Mouse (Mus musculus) heart, postnatal 0 days (tissue): Measurements from ENCODE around the gene Plekhg3. TPM values are rescaled to one million over a fixed set of nuclear protein-coding genes. Genes with fewer than 3 reads are reported as not detected.

Experiments used
- ATAC-seq: fragments of 200-750 bp; cut with Nextera tagmentation; 2 replicates; pipeline ENCODE4 v1.8.0; 2017; ENCODE audit warnings: low read depth, moderate number of reproducible peaks, moderate library complexity; ENCODE audit not compliant: insufficient read depth
- DNase-seq: peaks from one replicate; pipeline ENCODE4 v3.0.0-alpha.2; 2016; ENCODE audit warnings: low spot score
- H3K27ac ChIP-seq: fragments of 300-500 bp; sonication (generic); 2 replicates; pipeline ENCODE4 v1.5.1; 2014; ENCODE audit warnings: low read depth, mild to moderate bottlenecking
- H3K27me3 ChIP-seq: fragments of 300-500 bp; sonication (generic); 2 replicates; pipeline ENCODE4 v1.6.1; 2014; ENCODE audit warnings: low read length, mixed read lengths; ENCODE audit not compliant: control insufficient read depth, insufficient read depth
- H3K36me3 ChIP-seq: fragments of 300-500 bp; sonication (generic); replicated peaks from 2 replicates; pipeline ENCODE4 v1.6.1; 2014; ENCODE audit warnings: low read length, mixed read lengths; ENCODE audit not compliant: control insufficient read depth, insufficient read depth
- H3K4me1 ChIP-seq: fragments of 300-500 bp; sonication (generic); 2 replicates; pipeline ENCODE4 v1.6.1; 2014; ENCODE audit warnings: antibody characterized with exemption; ENCODE audit not compliant: control insufficient read depth, insufficient read depth
- H3K4me2 ChIP-seq: fragments of 300-500 bp; sonication (generic); 2 replicates; pipeline ENCODE4 v1.6.1; 2014; ENCODE audit warnings: low read depth, mild to moderate bottlenecking, low read length, moderate library complexity
- H3K4me3 ChIP-seq: fragments of 300-500 bp; sonication (generic); 2 replicates; pipeline ENCODE4 v1.5.1; 2014; ENCODE audit warnings: low read depth, low read length
- H3K9ac ChIP-seq: fragments of 300-500 bp; sonication (generic); replicated peaks from 2 replicates; pipeline ENCODE4 v1.6.1; 2014; ENCODE audit warnings: low read depth, low read length, mixed read lengths
- H3K9me3 ChIP-seq: fragments of 300-500 bp; sonication (generic); replicated peaks from 2 replicates; pipeline ENCODE4 v1.6.1; 2016; ENCODE audit warnings: low read length; ENCODE audit not compliant: control insufficient read depth
- CTCF ChIP-seq: IDR thresholded peaks from 2 replicates; pipeline ENCODE4 v1.5.1; 2016; ENCODE audit warnings: antibody characterized with exemption, control low read depth, low read depth
- EP300 ChIP-seq: IDR thresholded peaks from 2 replicates; pipeline ENCODE4 v1.6.1; 2016; ENCODE audit warnings: antibody characterized with exemption, low read depth
- WGBS: fragments of 180-500 bp; shearing (Covaris S2); extraction: QIAGEN DNeasy Blood & Tissue Kit; methylation state at CpG from one replicate; pipeline ENCODE4 v1.1.7; 2014; 5-methylcytosine and 5-hydroxymethylcytosine counted together
- polyA plus RNA-seq: library from polyadenylated mRNA; unstranded; fragments of >200 nt; fragmentation: Nextera tagmentation; extraction: Ambion mirVana; gene quantifications from 2 replicates; pipeline ENCODE4 v1.2.1, GENCODE M21; 2015
- total RNA-seq: library from RNA; depleted of rRNA; stranded (reverse); fragments of >200 nt; gene quantifications from 2 replicates; pipeline ENCODE4 v1.2.3, GENCODE M21; 2014; ENCODE audit warnings: low replicate concordance

The Plekhg3 gene
- total and polyA plus RNA-seq, 2 experiments from 2014 or later = 3.7 to 21.7 TPM

DNA sequence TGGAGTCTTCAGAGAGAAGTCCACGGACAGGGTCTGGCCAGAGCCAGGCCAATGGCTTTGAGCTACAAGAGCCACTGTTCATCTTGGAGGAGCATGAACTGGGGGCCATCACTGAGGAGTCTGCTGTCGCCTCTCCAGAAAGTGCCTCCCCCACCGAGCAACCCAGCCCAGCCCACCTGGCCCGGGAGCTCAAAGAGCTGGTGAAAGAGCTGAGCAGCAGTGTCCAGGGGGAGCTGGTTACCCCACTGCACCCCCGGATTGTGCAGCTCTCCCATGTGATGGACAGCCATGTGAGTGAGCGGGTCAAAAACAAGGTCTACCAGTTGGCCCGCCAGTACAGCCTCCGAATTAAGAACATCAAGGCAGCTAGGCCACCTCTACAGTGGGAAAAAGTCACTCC, 46.1 kb downstream of the Plekhg3 start:
- no peaks in the 10 kb centered on the region for H3K9me3 ChIP-seq
- H3K27ac ChIP-seq = no peak overlapping the region
- TF ChIP-seq EP300 (no peak), CTCF (no peak)
- WGBS = 92% methylated on average over 8 of the region's 8 CpGs
- H3K4me1 ChIP-seq = no peaks in the 10 kb centered on the region
- H3K9ac ChIP-seq = no peak overlapping the region
- no peak overlapping the region for H3K4me3 ChIP-seq
- ATAC-seq = no peak
- no peak overlapping the region for H3K4me2 ChIP-seq
- no peak for DNase-seq
- no peaks in the 10 kb centered on the region for H3K27me3 ChIP-seq
- H3K36me3 ChIP-seq = peaks cover 75% of the 10 kb centered on the region

DNA sequence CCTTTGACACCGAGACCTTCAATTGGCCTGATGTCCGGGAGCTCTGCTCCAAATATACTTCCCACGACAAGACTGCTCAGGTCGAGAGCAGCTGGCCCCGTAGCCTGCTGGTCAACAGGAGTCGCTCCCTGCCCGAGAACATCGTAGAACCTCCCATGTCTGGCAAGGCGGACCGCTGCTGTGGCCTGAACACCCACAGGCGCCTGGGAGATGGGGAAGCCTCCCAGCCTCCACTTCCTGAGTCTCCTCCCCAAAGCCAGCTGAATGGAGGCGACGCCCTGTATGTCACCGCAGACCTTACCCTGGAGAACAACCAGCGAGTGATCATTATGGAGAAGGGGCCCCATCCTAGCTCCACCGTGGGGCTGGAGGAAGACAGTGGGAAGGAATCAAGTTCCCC, 47.2 kb downstream of the Plekhg3 start:
- Histone ChIP-seq H3K36me3 (peaks cover 64% of the 10 kb centered on the region), H3K4me2 (no peak overlapping the region), H3K4me1 (peaks cover 8% of the 10 kb centered on the region; the same call in 1 of the 2 replicates), H3K4me3 (no peak overlapping the region), H3K27ac (peak overlapping the region; percentile 25; the same call in 1 of the 2 replicates), H3K9me3 (no peaks in the 10 kb centered on the region), H3K27me3 (no peaks in the 10 kb centered on the region), H3K9ac (no peak overlapping the region)
- TF ChIP-seq EP300 (no peak), CTCF (no peak)
- DNase-seq (no peak), ATAC-seq (no peak)
- WGBS = 82% methylated on average over 16 of the region's 16 CpGs

DNA sequence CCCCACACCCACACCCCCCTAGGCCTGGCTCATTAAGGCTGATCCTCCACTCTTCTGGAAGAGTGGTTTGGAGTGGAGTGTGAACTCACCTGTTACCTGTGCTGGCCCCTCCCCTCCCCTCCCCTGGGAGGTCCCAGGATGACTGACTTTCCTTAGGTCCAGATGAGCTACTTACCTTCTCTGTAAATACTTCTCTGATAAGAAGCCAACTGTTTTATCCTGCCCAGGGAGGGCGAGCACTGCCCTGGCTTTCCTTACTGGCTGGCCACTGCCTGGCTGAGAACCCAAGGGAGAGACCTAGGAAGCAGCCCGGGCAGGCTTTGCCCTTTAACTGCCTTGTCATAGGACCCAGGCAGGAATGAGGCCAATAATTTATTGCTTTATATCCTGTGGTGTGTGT, 47.8 kb downstream of the Plekhg3 start:
- Histone ChIP-seq H3K4me3 (no peak overlapping the region), H3K4me1 (peaks cover 14% of the 10 kb centered on the region; the same call in 1 of the 2 replicates), H3K27ac (peak overlapping the region; percentile 25; the same call in 1 of the 2 replicates), H3K4me2 (no peak overlapping the region), H3K9me3 (no peaks in the 10 kb centered on the region), H3K27me3 (no peaks in the 10 kb centered on the region), H3K9ac (no peak overlapping the region), H3K36me3 (peaks cover 58% of the 10 kb centered on the region)
- WGBS = 80% methylated on average over 2 of the region's 2 CpGs
- TF ChIP-seq EP300 = no peak
- TF ChIP-seq CTCF = no peak
- DNase-seq = no peak
- ATAC-seq = no peak

DNA sequence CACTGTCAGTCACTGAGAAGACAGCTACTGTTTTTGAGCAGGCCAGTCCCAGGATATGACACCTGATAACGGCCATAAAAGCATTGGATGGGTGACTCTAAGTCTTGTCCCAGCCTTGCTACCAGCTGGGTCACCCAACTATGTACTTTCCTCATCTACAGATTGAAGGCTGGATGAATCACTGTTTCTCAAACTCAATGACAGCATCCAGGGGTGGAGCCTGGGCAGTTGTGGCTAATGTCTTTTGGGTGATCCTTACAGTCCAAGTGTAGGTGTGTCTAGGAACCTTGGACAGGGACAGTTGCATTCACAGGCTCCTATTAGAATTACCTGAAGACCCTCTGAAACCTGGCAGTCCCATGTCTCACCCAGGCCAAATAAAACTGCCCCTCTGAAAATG, 49.1 kb downstream of the Plekhg3 start:
- no peak overlapping the region for H3K4me2 ChIP-seq
- H3K4me1 ChIP-seq = peaks cover 14% of the 10 kb centered on the region; the same call in 1 of the 2 replicates
- H3K27ac ChIP-seq = no peak overlapping the region
- no peak overlapping the region for H3K9ac ChIP-seq
- no peak overlapping the region for H3K4me3 ChIP-seq
- DNase-seq (no peak), ATAC-seq (no peak)
- H3K9me3 ChIP-seq = no peaks in the 10 kb centered on the region
- 85% methylated on average over 1 of the region's 1 CpGs for WGBS
- TF ChIP-seq CTCF (no peak), EP300 (no peak)
- H3K36me3 ChIP-seq = peaks cover 47% of the 10 kb centered on the region
- H3K27me3 ChIP-seq = no peaks in the 10 kb centered on the region

DNA sequence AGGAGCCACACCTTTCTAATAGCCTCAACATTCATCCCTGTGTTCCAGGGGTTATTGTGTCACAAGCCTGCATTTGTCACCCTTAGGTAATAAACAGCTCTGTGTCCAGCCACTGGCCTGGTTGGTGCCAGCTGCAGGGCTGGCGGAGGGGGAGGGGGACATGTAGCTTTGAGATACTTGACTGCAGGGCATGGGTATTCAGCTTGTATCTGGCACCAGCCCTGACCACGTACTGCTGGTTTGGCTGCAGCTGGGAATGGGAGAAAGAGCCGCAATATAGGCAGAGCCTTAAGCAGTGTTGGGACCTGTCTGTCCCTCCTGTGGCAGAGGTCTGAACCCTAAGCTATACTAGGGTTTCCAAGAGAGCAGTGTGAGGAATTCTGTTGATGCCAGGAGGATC, 51.4 kb downstream of the Plekhg3 start:
- Histone ChIP-seq H3K9ac (no peak overlapping the region), H3K36me3 (peaks cover 25% of the 10 kb centered on the region), H3K4me3 (no peak overlapping the region), H3K4me2 (no peak overlapping the region), H3K27me3 (no peaks in the 10 kb centered on the region), H3K27ac (0 out of 2 replicates have a peak overlapping the region, but pooled peaks have one; percentile 11), H3K9me3 (no peaks in the 10 kb centered on the region), H3K4me1 (peaks cover 14% of the 10 kb centered on the region; the same call in 1 of the 2 replicates)
- ATAC-seq (0 out of 2 replicates have a peak, but pooled peaks have one; percentile 18), DNase-seq (no peak)
- TF ChIP-seq EP300 (no peak), CTCF (no peak)
- 64% methylated on average over 3 of the region's 3 CpGs for WGBS

DNA sequence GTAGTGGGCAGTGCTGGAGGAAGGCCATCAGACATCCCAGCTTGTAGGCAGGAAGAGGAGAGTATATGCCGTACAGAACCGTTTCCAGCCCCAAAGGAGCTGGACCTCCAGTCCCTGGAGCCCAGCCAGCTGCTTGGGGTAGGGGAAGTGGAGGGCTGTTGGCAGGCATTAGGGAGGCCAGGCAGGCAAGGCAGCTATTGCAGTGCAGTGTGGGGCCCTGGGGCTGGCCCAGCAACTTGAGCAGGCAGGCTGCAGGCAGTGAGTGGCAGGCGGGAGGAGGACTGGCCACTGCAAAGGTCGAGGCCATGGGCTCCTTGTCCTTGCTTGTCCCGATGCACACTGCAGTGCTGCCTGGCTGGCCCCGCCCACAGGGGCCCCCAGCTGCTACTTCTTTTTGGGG, 52.1 kb downstream of the Plekhg3 start:
- H3K9ac ChIP-seq = no peak overlapping the region; the same call in 1 of the 2 replicates
- H3K4me3 ChIP-seq = no peak overlapping the region
- TF ChIP-seq EP300 (no peak), CTCF (no peak)
- ATAC-seq = peak; percentile 69
- no peaks in the 10 kb centered on the region for H3K9me3 ChIP-seq
- H3K4me1 ChIP-seq = peaks cover 14% of the 10 kb centered on the region; the same call in 1 of the 2 replicates
- H3K4me2 ChIP-seq = no peak overlapping the region
- H3K27me3 ChIP-seq = no peaks in the 10 kb centered on the region
- no peak overlapping the region; the same call in 1 of the 2 replicates for H3K27ac ChIP-seq
- 10% methylated on average over 6 of the region's 6 CpGs for WGBS
- no peak for DNase-seq
- H3K36me3 ChIP-seq = peaks cover 18% of the 10 kb centered on the region
